Comparison of ENCODE assay signal across 10 mouse cellular contexts in the genomic region with DNA sequence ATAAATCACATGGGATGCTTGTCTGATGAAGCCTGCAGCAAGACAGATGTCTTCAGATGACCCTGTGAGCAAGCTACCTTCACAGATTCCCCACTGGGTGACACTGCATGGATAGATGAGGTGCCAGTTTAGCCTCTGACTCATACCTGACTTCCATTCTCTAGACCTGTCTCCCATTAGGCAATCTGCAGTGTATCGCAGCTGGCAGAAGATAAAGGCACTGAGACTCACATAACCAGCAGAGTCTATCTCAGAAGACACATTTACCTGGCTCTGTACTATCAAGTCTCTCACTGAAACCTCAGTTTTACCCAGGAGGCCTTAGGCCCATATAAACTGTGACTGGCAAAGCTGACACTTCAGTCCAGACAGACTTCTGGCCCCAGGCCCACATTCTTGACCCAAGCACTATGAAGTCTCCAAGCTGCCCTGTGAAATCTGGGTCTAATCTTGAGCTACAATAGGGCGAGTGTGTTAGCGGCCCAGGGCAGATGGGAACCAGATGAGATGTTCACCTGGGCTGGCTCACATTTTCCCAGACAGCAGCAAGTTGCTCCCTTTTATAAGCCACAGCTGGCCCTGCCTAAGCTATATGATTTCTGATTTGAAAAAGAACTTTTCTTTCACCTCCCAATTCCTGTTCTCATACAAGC. TPM values are rescaled to one million over a fixed set of nuclear protein-coding genes. Genes with fewer than 3 reads are reported as not detected.
A peak's percentile ranks its signal among the peaks of the same experiment; 100 is the strongest.
DNase-seq lines count a peak whose midpoint lies in the region; ATAC-seq and TF ChIP-seq lines count a peak whose summit lies in the region.
"Had no signal": no experiment of that assay in that cellular context is flagged by ENCODE, and none has a peak within 500 bp of the region (broad histone marks: within the 10 kb centered on the region; RNA-seq: fewer than 3 reads in every experiment).

No protein-coding gene starts in this region.

- no peak for TF ChIP-seq CTCF in layer of hippocampus, adult 2 months (conservative IDR thresholded peaks at IDR 0.05)

- no peak overlapping the region for H3K9ac ChIP-seq in embryonic facial prominence, embryonic 14.5 days (ENCODE audit: low read depth, low read length)
- H3K9ac ChIP-seq: neural tube, embryonic 12.5 days had no signal

- DNase-seq in adrenal gland, postnatal 14 days: peak; percentile 42
- DNase-seq in adrenal gland, postnatal 4 days (ENCODE audit: low spot score in 2 of 2): no peak
- DNase-seq in layer of hippocampus, adult 2 months (ENCODE audit: low spot score in 2 of 2): no peak
- no peak for DNase-seq in layer of hippocampus, adult 8-10 months (ENCODE audit: low spot score in 2 of 2)
- peak; percentile 24 for DNase-seq in embryonic facial prominence, embryonic 14.5 days (ENCODE audit: low spot score)
- peak; percentile 51 for DNase-seq in naive thymus-derived CD4-positive, alpha-beta T cell, adult 2 months (ENCODE audit: low read depth)
- no peak for DNase-seq in midbrain, embryonic 10.5 days (ENCODE audit: low spot score)
- DNase-seq in c-Kit-positive CD71-positive TER-119-positive erythroid progenitor cells, embryonic 14.5 days (ENCODE audit: low spot score): no peak

- no peak overlapping the region for H3K4me3 ChIP-seq in layer of hippocampus, adult 2 months
- H3K4me3 ChIP-seq in embryonic facial prominence, embryonic 14.5 days (ENCODE audit: low read depth, low read length): no peak overlapping the region
- no peak overlapping the region for H3K4me3 ChIP-seq in midbrain, embryonic 10.5 days
- H3K4me3 ChIP-seq: neural tube, embryonic 12.5 days had no signal

- ATAC-seq in embryonic facial prominence, embryonic 14.5 days (ENCODE audit: low read depth): peak; percentile 50; the same call in 1 of the 2 replicates

- no peaks in the 10 kb centered on the region for H3K27me3 ChIP-seq in embryonic facial prominence, embryonic 14.5 days (replicated peaks; ENCODE audit: control insufficient read depth, insufficient read depth, low read length)
- no peaks in the 10 kb centered on the region for H3K27me3 ChIP-seq in midbrain, embryonic 10.5 days (ENCODE audit: low read depth, poor library complexity, severe bottlenecking)
- H3K27me3 ChIP-seq: neural tube, embryonic 12.5 days had no signal

- peaks cover 23% of the 10 kb centered on the region; the same call in 1 of the 2 replicates for H3K36me3 ChIP-seq in embryonic facial prominence, embryonic 14.5 days (ENCODE audit: control insufficient read depth, insufficient read depth, low read length)
- H3K36me3 ChIP-seq in midbrain, embryonic 10.5 days: peaks cover 42% of the 10 kb centered on the region

- WGBS in embryonic facial prominence, embryonic 14.5 days: 38% methylated on average over 3 of the region's 3 CpGs
- WGBS in midbrain, embryonic 10.5 days: 93% methylated on average over 3 of the region's 3 CpGs

- peak overlapping the region; percentile 64; the same call in 1 of the 2 replicates for H3K27ac ChIP-seq in layer of hippocampus, adult 2 months
- no peak overlapping the region for H3K27ac ChIP-seq in embryonic facial prominence, embryonic 14.5 days (replicated peaks; ENCODE audit: low read depth, low read length)
- no peak overlapping the region for H3K27ac ChIP-seq in midbrain, embryonic 10.5 days (replicated peaks)
- H3K27ac ChIP-seq: neural tube, embryonic 12.5 days had no signal

- no peak overlapping the region for H3K4me2 ChIP-seq in embryonic facial prominence, embryonic 14.5 days (ENCODE audit: low read depth, low read length)
- H3K4me2 ChIP-seq: liver, embryonic 11.5 days; neural tube, embryonic 12.5 days had no signal

- no peaks in the 10 kb centered on the region for H3K9me3 ChIP-seq in embryonic facial prominence, embryonic 14.5 days (ENCODE audit: control insufficient read depth, low read length)
- H3K9me3 ChIP-seq in midbrain, embryonic 10.5 days (replicated peaks): no peaks in the 10 kb centered on the region
- H3K9me3 ChIP-seq: neural tube, embryonic 12.5 days had no signal

- no peaks in the 10 kb centered on the region; the same call in 1 of the 2 replicates for H3K4me1 ChIP-seq in embryonic facial prominence, embryonic 14.5 days (ENCODE audit: control insufficient read depth, insufficient read depth, low read length)
- no peaks in the 10 kb centered on the region for H3K4me1 ChIP-seq in midbrain, embryonic 10.5 days
- H3K4me1 ChIP-seq: neural tube, embryonic 12.5 days had no signal

RNA-seq across cellular contexts. Expression of gene Nemp2, which starts 22.2 kb away (rescaled TPM):
- total RNA-seq in adrenal gland, postnatal 14 days (2021): 3.2 and 5.4 TPM in 2 replicates
- 1 to 10 TPM; 9.2 to 9.8 TPM for total RNA-seq in adrenal gland, postnatal 4 days (2021)
- 1 to 10 TPM; 4.7 to 5.1 TPM for total RNA-seq in layer of hippocampus, adult 2 months (2021)
- total RNA-seq in layer of hippocampus, adult 8-10 months (2022): 1 to 10 TPM; 4.0 to 5.8 (median 4.4) TPM
- polyA plus RNA-seq in embryonic facial prominence, embryonic 14.5 days (2014; fragmentation: Nextera tagmentation; extraction: Ambion mirVana): 8.4 and 11.6 TPM in 2 replicates
- 8.7 and 9.8 TPM in 2 replicates for polyA plus RNA-seq in midbrain, embryonic 10.5 days (2016; fragmentation: Nextera tagmentation; extraction: Ambion mirVana)

Comparison
In these comparisons a context has a peak if more than half of its experiments do, and no peak if none do; other contexts are left out.
1. DNase-seq: peak in adrenal gland, postnatal 14 days (single experiment), embryonic facial prominence, embryonic 14.5 days (single experiment) and naive thymus-derived CD4-positive, alpha-beta T cell, adult 2 months (single experiment); none in adrenal gland, postnatal 4 days (0 of 2), layer of hippocampus, adult 2 months (0 of 2), layer of hippocampus, adult 8-10 months (0 of 2), midbrain, embryonic 10.5 days (single experiment) and c-Kit-positive CD71-positive TER-119-positive erythroid progenitor cells, embryonic 14.5 days (single experiment).